Mouse (Mus musculus): Measurements from ENCODE around the gene Mafg. TPM values are rescaled to one million over a fixed set of nuclear protein-coding genes. Genes with fewer than 3 reads are reported as not detected.
A peak's percentile ranks its signal among the peaks of the same experiment; 100 is the strongest.

Gene Mafg
- total and polyA plus RNA-seq, 3 experiments, result 26.5 to 113 (median 54.0) TPM

DNA sequence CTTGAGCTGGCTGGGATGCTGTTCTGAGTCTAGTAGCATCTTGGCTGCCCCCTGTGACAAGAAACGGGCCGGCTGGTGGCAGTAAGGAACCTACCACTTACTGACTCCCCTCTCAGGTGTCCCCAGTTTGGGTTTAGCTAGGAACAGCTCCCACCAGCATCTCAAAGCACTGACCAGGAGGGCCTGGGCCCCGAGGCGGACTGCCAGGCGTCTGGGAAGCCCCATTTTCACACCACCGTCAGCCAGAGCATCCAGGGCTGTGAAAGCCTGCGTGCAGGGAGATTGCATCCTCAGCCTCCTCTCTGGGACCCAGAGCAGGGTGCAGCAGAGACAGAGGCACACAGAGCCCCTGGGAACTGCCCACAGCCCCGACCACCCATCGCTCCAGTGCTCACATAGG, 7.9 kb upstream of the Mafg start:
- Histone ChIP-seq H3K4me1 (ENCODE audit: control insufficient read depth in 1 of 2, insufficient read depth in 2 of 2, low read length in 2 of 2) (peaks cover 13 to 21% of the 10 kb centered on the region in 2 experiments), H3K9ac (ENCODE audit: control insufficient read depth, low read depth, low read length, poor library complexity, severe bottlenecking) (no peak overlapping the region), H3K27ac (ENCODE audit: control insufficient read depth, low read depth, low read length) (no peak overlapping the region), H3K79me2 (ENCODE audit: control insufficient read depth, insufficient read depth, low read length, poor library complexity) (no peaks in the 10 kb centered on the region), H3K9me3 (replicated peaks; ENCODE audit: insufficient read depth, low read length) (no peaks in the 10 kb centered on the region), H3K4me3 (ENCODE audit: control insufficient read depth in 1 of 2, insufficient read depth in 1 of 2, low read depth in 2 of 2, low read length in 2 of 2) (no peak overlapping the region), H3K36me3 (ENCODE audit: control insufficient read depth in 1 of 2, insufficient read depth in 2 of 2, low read length in 2 of 2) (peaks cover 0 to 10% of the 10 kb centered on the region in 2 experiments; a peak in 2 of 4 replicates), H3K27me3 (ENCODE audit: control insufficient read depth in 1 of 2, insufficient read depth in 2 of 2, low read length in 2 of 2) (no peaks in the 10 kb centered on the region)
- TF ChIP-seq UBTF (IDR thresholded peaks at IDR 0.05; ENCODE audit: borderline replicate concordance, insufficient read depth, low read depth, low read length) (no peak), POLR2A (IDR thresholded peaks at IDR 0.05; ENCODE audit: control insufficient read depth in 1 of 2, insufficient read depth in 1 of 2, low read depth in 1 of 2, low read length in 2 of 2, poor library complexity in 1 of 2) (no peak), E2F4 (IDR thresholded peaks at IDR 0.05; ENCODE audit: borderline replicate concordance, low read depth, low read length) (no peak)
- no peak for DNase-seq (ENCODE audit: low read depth, low spot score)

DNA sequence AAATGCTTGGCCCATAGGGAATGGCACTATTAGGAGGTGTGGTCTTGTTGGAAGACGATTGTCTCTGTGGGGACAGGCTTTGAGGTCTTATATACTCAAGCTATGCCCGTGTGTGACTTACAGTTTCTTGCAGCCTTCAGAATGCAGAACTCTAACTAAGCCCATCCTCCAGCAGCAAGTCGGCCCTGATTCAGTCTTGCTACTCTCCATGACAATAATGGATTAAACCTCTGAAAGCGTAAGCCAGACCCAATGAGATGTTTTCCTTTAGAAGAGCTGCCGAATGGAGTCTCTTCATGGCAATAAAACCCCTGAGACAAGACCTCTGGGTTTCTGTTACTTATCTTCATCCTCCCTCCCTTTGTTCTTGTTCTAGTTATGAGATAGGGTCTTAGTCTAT, 1.4 kb upstream of the Mafg start:
- Histone ChIP-seq H3K4me1 (ENCODE audit: control insufficient read depth in 1 of 2, insufficient read depth in 2 of 2, low read length in 2 of 2) (peaks cover 25 to 43% of the 10 kb centered on the region in 2 experiments), H3K36me3 (ENCODE audit: control insufficient read depth in 1 of 2, insufficient read depth in 2 of 2, low read length in 2 of 2) (peaks cover 0 to 37% of the 10 kb centered on the region in 2 experiments; a peak in 2 of 4 replicates), H3K79me2 (ENCODE audit: control insufficient read depth, insufficient read depth, low read length, poor library complexity) (peaks cover 41% of the 10 kb centered on the region), H3K27me3 (ENCODE audit: control insufficient read depth in 1 of 2, insufficient read depth in 2 of 2, low read length in 2 of 2) (no peaks in the 10 kb centered on the region), H3K4me3 (ENCODE audit: control insufficient read depth in 1 of 2, insufficient read depth in 1 of 2, low read depth in 2 of 2, low read length in 2 of 2) (no peak overlapping the region), H3K9ac (ENCODE audit: control insufficient read depth, low read depth, low read length, poor library complexity, severe bottlenecking) (no peak overlapping the region), H3K27ac (ENCODE audit: control insufficient read depth, low read depth, low read length) (no peak overlapping the region), H3K9me3 (replicated peaks; ENCODE audit: insufficient read depth, low read length) (no peaks in the 10 kb centered on the region)
- TF ChIP-seq ZKSCAN1 (IDR thresholded peaks at IDR 0.05; ENCODE audit: low read depth, low read length), result no peak
- TF ChIP-seq UBTF (IDR thresholded peaks at IDR 0.05; ENCODE audit: borderline replicate concordance, insufficient read depth, low read depth, low read length), result no peak
- no peak for TF ChIP-seq USF2 (IDR thresholded peaks at IDR 0.05; ENCODE audit: borderline replicate concordance in 1 of 2, insufficient read depth in 1 of 2, low read depth in 1 of 2, low read length in 2 of 2)
- no peak for TF ChIP-seq GATA1 (IDR thresholded peaks at IDR 0.05; ENCODE audit: low read depth, low read length)
- TF ChIP-seq TCF12 (IDR thresholded peaks at IDR 0.05; ENCODE audit: low read depth, low read length), result no peak
- no peak for TF ChIP-seq ZC3H11A (IDR thresholded peaks at IDR 0.05; ENCODE audit: low read depth, low read length)
- TF ChIP-seq GABPA (IDR thresholded peaks at IDR 0.05; ENCODE audit: low read depth, low read length), result no peak
- TF ChIP-seq RCOR1 (IDR thresholded peaks at IDR 0.05; ENCODE audit: low read depth, low read length), result no peak
- no peak for TF ChIP-seq CTCF (IDR thresholded peaks at IDR 0.05 in 2 of 3, conservative IDR thresholded peaks at IDR 0.05 in 1 of 3; ENCODE audit: control insufficient read depth in 1 of 3, insufficient read depth in 1 of 3, low read depth in 2 of 3, low read length in 3 of 3, poor library complexity in 1 of 3, severe bottlenecking in 1 of 3)
- TF ChIP-seq TAL1 (IDR thresholded peaks at IDR 0.05; ENCODE audit: low read length), result no peak
- no peak for TF ChIP-seq MXI1 (IDR thresholded peaks at IDR 0.05; ENCODE audit: low read depth, low read length)
- TF ChIP-seq MAZ (IDR thresholded peaks at IDR 0.05; ENCODE audit: low read depth, low read length), result no peak
- TF ChIP-seq RAD21 (IDR thresholded peaks at IDR 0.05; ENCODE audit: low read depth, low read length), result no peak
- no peak for TF ChIP-seq ZNF384 (IDR thresholded peaks at IDR 0.05; ENCODE audit: low read depth, low read length)
- TF ChIP-seq ETS1 (IDR thresholded peaks at IDR 0.05; ENCODE audit: low read depth, low read length), result no peak
- TF ChIP-seq CHD1 (IDR thresholded peaks at IDR 0.05; ENCODE audit: low read depth, low read length), result no peak
- TF ChIP-seq MAX (IDR thresholded peaks at IDR 0.05; ENCODE audit: low read length), result no peak
- no peak for TF ChIP-seq TBP (IDR thresholded peaks at IDR 0.05; ENCODE audit: low read depth, low read length)
- TF ChIP-seq SMC3 (IDR thresholded peaks at IDR 0.05; ENCODE audit: low read depth, low read length), result no peak
- peak; percentile 24 for DNase-seq (ENCODE audit: low read depth, low spot score)
